Mouse (Mus musculus): Measurements from ENCODE around the gene Tspan2.

Gene Tspan2

DNA sequence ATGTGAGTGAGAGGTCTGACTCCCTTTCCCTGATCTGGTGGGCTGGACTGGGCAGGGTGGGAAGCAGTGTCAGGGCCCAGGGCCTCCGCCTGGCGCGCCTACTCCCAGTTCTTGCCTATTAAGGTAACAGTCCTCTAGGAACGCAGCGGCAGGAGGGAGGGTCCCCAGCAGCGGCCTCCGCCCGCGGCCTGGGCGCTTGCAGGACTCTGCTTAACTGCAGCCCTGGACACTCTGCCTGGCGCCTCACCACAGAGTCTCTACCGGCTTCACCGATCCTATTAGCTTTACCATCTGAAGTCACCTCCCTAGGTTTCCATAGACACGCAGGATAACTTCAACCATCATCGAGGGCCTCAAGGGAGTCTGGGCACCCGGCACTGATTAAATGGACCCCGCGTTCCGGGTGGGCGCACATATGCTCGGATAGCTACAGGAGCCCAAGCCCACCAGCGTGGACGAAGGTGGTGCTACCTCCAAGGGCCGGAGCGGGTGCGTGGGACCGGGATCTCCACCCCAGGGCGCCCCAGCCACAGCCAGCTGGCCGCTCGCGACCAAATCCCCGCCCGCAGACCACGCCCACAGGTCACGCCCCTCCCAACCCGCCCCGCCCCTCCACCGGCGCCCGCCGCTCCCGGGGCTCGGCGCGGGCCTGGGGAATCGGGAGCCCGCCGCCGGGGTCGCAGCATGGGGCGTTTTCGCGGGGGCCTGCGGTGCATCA, at the start of gene Tspan2:
Gene Tspan2, plus strand, starts transcription at position 217 of the 718 bp plus-strand sequence.
- DNase-seq (ENCODE audit: low read depth): peak; percentile 54

DNA sequence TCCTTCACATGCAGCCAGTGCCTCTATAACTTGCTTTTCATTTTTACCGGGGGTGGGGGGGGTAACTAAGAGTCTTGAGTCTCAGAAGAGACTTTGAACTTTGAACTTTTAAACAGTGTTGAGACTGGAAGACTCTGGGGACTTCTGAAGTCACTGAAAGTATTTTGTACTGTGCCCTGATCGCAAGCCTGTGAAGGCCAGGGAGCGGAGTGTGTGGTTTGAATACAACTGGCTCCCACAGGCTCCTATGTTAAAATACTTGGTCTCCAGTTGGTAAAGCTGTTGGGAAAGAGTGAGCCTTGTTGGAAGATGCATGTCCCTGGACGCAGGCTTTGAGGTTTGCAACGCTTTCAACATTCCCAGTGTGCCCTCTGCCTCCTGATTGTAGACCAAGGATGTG, 47.5 kb upstream of the Tspan2 start:
- no peak for DNase-seq (ENCODE audit: low read depth)

DNA sequence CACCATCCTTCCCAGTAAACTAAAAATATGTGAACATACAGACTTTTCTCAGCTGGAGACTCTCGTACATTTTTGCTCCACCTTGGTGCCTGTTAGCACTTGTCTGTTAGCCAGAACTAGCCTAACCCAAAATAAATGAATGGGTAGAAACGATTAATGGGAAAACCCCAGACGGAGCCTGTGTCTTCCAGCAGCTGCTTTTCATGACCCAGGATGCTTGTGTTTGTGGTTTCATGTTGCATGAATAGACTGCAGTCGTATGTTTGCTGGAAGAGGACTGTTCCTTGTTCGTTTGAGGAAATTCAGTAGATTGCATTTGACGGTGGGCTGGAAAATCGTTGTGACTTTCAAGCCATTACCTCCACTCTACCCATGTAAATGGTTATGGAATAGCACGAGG, 46.5 kb upstream of the Tspan2 start:
- DNase-seq (ENCODE audit: low read depth): no peak

DNA sequence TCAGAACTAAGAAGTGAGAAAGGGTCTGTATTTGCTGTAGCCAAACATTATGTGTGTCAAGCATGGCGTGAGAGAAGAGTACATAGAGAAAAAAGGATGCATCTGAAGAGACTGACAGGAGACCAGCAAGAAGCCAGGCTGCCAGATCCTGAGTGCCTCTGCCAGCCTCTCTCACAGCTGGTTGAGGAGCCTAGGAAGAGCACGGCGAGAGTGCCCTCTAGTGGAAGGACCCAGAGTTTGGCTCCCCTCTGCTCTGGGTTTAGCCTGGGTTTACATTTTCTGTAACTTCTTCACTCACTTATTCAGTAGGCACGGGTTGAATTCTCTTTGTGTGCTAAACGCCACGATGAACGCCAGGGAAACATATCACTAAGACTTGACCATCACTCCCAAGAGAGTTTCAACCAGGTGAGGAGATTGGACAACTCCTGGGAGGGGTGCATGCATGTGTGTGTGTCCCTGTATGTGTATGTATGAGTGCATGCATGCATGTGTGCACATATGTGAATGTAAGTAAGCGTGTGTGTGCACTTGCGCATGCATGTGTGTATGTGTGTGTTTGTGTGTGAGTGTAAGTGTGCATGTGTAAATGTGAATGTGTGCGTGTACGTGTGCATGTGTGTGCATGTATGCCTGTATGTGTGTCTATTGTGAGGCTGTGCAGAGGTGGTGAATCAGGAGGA, 42.4 kb upstream of the Tspan2 start:
- peak; percentile 53 for DNase-seq (ENCODE audit: low read depth)

DNA sequence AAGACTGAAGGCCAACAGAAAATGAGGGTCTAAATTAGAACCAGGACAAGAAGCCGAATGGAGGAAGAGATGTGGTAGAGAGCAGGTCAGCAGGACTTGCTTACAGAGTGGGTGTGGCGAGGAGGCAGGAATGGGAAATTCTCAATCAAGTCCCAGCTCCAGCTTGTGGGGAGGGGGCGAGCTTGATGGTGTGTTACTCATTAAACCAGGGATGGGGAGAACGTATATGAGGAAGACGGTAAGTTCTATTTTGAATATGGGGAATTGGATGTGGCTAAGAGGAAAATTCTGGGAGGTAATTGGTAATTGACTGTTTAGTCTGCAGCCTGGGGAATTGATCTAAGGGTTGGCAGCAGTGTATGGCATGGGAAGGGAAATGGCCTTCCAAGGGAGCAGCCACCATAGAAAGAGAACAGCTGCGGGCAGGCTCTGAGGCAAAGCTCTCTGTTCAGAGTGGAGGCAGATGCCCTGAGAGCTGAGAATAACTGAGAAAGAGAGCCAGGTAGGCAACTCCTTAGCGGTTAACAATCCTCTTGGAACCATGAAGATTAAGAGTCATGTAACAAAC, 41.5 kb upstream of the Tspan2 start:
- DNase-seq (ENCODE audit: low read depth): no peak

DNA sequence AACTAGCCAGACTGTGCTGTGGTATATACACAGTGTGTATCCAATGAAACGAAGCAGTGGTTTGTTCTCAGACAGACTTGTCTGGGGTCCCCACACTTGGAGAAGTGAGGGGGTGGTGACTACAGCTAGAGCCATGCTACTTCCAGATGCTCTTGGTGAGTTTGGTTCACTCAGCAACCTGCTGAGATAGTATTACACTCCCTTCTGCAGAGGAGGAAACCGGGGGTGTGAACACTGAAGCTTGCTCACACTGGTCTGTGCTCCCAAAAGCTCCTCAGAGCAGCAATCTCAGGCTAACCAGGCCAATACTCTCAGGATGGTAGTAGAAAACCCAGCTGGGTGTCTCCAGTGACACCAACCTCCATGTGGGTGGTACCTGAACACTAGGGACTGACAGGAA, 36.2 kb upstream of the Tspan2 start:
- no peak for DNase-seq (ENCODE audit: low read depth)

DNA sequence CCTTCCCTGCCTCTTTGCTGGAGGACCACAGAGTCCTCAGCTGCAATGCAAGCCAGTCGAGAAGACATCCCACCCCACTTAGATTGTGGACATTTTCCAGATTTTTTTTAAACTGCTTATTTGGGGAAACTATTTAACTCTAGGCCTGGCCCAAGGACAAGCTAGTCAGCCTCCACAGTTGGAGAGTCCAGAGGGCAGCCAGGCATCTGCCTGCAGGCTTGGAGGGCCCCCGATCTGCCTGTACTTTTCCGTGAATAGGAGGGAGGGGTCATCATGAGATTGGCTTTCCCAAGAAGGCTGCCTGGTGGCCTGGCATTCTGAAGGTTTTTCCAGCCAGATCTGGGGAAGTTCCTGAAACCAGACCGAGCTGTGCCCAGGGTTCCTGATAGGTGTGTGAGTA, 33.0 kb upstream of the Tspan2 start:
- no peak for DNase-seq (ENCODE audit: low read depth)

DNA sequence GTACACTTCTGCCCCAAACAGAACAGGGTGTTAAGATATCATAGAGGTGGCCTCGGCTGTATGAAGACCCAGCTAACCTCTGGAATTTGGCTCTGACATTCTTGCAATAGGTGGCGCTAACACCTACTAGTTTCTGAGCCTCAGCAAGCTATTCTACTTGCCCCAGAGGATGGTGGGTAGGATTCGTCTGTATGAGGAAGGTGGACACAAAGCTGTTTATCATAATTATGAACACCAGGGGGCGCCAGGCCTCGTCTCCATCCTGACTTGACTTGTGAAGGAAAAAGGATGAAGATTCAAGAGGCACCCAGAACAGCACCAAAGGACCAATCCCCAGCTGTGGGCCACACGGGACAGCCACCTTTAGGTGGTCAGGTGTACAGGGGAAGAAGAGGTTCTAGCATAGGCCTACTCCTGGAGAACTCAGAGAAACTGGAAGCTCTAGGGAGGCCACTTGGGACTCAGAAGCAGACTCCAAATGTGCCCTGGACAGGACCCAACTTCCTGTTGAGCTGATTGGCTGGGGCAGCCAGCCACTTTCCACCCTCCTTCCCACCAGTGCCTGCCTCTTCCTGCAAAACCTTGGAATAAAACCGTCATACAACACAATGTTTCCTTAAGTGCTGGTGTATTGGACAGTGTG, 32.3 kb upstream of the Tspan2 start:
- peak; percentile 88 for DNase-seq (ENCODE audit: low read depth)

DNA sequence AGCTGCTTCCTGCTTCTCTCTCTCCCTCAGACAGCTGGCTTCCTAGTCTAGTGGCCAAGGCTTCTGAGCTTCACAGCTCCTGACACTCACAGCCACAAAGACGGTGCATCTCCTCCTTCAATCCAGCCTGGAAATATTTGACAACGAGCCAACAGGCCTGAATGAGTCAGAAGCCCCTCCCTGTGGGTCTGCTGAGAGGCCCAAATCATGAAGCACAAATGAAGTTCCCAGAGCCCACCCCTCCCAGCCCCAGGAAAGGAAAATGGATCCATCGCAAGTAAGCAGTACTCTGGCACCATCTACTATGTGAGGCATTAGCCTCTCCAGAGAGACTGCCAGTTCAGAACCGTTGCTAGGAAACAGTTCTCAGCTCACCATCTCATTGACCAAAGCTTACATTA, 30.3 kb upstream of the Tspan2 start:
- DNase-seq (ENCODE audit: low read depth): no peak

DNA sequence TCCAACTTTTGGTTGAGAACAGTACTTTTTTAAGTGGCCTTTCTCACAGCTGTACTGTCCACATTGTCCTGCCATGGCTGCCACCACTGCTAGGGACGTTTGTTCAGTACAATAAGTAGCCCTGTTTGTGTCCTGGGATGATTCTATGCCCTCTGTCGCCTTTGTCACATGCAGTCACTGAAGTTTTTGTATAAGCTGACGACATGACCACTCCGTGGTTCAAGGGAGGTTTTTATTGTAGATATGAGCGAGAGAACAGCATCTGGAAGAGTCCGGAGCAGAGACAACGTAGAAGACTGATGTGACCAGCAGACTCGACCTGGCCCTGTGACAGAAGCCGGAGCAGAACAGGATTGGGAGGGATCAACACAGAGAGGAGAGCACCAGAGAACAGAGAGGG, 25.7 kb upstream of the Tspan2 start:
- DNase-seq (ENCODE audit: low read depth): no peak

DNA sequence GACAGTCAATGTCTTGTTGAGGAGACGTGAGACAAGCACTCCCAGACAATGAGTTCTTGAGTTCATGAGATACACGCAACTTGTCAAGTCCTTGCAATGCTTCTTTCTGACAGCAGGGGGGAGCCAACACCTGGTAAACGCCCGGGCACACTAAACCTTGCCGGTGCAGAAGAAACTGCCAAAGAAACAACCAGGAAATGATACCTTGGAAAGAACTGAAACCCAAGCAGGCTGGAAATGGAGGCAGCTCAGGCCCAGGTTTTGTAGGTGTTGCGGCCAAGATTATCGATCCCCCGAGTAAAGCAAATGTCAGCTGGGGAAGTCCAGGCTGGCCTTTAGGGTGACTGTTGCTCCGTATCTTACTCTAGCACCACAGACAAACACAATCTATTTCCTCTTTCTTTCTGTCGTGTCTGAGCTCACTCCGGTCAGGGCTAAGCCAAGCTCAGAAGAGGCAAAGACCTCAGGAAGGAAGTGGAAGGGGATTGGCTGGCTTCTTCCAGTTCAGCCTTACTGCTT, 19.2 kb upstream of the Tspan2 start:
- DNase-seq (ENCODE audit: low read depth): peak; percentile 93

DNA sequence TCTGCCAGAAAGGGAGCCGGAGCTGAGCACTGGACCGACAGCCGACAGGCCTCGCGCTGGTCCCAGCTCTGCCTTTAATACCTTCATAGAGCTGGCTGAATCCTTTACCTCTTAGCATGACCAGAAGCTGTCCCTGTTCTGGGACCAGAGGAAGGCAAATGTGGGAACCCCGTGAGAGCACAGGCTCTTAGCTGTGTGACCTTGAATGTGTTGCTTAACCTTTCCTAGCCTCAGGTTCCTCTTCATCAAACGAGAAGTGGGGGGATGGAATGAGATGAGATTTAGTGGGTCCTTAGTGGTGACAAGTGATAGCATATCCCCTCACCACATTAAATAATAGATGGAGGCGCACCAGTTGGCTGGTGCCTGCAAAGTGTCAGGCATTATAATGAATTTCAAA, 18.5 kb upstream of the Tspan2 start:
- no peak for DNase-seq (ENCODE audit: low read depth)

DNA sequence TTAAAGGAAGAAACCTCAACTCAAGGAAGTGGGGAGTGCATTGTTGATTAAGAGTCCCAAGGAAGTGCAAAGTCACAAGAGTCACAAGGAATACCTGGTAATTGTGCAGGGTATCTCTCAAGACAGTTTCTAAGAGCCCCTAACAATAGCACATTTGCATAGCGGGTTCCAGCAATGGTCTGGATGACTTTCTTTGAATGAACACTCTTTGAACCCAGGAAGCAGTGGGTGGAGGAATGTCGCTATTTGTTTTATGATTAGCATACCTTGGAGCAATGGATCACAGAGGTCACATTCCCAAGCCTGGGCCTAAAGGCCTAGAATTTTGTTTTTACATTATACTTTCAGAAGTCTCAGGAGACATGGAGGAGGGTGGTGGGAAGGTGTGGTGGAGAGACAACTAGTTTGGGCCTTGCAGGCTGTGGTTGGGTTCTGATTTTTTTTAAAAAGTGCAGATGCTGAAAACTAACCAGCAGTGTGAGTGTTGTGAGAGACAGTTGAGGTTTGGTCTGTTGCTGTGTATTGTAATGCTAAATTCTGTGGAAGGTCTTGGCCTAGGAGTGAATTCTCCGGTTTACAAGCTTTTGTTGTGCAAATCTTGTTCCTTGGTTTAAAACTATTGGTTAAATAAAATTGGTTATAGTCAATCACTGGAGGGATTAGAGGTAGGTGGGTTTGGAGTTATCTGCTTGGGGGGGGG, 16.6 kb upstream of the Tspan2 start:
- DNase-seq (ENCODE audit: low read depth): no peak

DNA sequence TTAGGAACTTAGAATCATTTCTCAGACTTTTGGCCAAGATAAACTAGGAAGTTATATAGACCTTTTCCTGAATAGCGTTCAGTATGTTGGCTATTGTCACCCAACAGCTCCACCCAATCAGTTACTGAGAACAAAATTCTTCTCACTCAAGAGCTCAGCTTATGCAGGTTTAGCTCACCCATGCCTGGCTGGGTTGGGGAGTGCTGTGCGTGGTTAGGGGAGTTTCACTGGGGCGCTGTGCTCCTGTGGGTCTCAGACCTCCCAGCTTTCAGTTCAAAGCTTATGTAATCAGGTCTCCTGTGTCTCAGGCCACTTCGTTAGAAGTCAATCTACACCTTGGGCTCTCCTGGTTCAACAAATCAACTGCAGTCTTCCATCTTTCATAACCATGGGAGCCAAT, 11.2 kb upstream of the Tspan2 start:
- DNase-seq (ENCODE audit: low read depth): peak; percentile 17

DNA sequence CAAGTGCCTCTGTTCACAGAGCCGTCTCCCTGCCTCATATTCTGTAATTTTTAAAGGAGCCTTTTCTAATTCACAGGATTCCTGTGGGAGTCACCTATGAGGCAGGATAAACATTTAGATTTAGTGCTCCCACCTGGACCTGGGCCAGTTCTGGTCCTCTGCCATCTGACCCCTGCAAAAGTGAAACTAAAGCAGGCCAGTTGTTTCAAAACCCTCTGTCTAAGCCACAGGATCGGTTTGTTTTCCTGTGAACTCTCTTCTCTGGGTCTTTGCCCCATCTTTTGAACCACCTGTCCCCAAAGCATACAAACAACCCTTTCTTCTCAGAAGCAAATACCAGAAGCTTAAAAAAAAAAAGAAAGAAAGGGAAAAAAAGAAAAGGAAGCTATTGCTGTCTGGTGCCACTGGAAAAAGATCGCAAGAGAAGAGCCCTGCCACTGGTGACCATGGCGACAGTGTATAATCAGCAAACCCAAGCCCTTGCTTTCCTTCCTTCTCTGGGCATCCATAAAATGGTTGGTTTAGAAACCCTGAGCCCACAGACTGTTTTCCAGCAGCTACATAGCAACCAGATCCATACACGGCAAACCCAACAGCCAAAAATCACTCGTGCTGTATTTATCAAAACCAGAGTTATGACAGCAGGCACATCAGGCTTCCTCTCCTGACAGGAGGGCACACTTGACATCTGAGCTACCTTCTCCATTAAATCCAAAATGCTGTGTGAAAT, 10.3 kb upstream of the Tspan2 start:
- DNase-seq (ENCODE audit: low read depth): peak; percentile 59

DNA sequence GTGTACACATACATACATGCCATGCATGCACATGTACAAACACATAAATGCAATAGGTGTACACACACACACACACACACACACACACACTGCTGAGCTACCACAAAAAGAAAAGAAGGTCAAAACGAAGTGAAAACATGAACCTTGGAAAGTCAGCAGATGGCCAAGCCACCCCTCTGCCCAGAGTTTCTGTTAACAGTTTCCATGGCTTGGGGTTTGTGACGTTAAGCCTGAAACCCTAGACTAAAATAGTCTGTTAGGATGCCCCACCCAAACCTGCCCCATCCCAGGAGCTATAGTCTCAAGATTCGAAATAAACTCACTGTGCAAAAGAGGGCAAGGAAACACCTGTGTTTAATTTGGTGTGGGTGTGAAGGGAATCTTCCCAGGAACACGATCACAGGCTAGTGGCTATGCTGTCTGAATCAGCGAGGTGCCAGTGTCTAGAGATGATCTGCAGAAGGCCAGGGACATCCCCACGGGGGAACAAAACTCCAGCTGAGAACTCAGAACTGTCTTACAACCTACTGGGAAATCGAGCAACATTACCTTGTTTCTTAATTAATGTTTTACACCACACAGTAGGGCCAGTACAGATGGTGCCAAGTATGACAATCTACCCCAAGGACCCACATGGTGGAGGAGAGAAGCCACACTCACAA, 9.4 kb upstream of the Tspan2 start:
- DNase-seq (ENCODE audit: low read depth): peak; percentile 15

DNA sequence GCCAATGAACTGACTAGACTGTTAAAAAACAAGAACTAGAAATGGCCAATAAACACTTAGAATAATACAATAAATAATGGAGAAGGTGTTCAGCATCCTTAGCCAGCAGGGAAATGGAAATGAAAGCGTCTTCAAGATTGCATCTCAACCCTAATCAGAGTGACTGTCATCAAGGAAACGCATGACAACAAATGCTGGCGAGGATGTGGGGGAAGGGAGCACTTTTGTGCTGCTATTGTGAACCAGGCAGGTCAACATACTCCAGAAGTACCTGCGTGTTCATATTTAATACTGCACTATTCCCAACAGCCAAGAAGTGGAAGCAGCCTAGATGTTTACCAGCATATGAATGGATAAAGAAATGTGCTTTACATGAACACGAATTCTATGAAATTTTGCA, 4.9 kb upstream of the Tspan2 start:
- DNase-seq (ENCODE audit: low read depth): peak; percentile 28

DNA sequence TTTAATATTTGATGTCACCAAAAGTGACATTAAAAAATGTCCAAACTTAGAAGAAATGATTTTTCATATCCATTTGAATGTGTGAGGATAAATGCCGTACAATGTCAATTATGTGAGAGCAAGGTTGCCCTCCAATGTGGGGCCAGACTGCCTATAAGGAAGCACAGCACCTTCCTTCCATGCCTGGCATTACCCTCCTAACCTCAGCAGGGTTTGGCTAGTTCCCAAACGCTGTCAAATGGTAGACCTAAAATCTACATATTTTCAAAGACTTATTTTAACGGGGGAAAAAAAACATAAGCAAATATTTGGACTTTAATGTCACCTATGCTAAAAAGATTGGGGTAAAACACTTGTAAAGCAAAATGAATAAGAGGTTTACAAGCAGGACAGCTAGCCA, 3.2 kb upstream of the Tspan2 start:
- DNase-seq (ENCODE audit: low read depth): no peak

DNA sequence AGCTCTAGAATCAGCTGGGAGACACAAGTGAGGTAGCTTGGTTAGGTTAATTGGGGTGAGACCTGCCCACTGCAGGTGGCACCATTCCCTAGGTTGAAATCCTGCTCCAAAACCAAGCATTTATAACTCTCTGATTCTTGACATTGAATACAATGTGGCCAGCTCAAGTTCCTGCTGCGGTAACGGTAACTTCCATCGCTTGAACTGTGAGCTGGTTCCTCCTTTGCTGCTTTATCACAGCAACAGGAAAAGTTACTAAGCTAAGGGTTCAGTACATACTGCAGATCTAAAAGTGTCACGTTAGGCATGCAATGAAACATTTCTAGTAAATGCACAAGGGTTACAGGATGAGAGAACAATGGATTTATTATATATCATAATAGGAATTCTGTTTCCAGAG, 1.7 kb upstream of the Tspan2 start:
- peak; percentile 32 for DNase-seq (ENCODE audit: low read depth)

DNA sequence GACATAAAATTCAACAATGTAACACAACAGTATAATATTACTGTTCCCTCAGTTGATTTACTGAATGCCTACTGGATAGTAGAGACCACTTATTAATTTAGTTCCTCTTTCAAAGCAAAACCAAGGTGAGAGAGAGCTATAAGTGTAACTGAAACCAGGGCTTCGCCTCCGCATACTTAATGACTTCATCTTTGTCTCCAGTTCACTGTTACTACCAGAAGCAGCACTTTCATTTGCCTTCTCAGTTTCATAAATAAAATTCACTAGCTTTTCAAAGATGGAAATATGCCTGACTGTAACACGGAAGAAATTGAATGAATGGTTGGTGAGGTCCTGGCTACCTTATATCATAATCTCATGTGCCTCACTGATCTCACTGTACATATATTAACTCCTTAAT, 1.3 kb upstream of the Tspan2 start:
- no peak for DNase-seq (ENCODE audit: low read depth)

DNA sequence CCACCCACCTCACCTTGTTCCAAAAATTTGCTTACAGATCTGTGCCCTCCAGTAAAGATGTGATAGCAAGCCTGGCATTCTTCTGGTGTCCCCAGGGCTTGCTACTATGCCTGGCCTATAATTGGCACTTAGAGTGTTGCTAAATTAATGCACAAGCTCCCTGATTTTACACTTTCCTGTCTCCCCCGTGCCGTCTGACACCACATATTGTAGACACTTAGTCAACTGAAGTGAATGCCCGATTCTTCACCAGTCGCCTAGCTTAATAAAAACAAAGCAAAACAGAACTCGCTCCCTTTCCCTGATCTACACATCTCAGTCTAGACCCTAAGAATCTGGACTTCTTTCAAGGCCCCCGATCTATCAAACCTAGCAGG, 405 bp upstream of the Tspan2 start:
- no peak for DNase-seq (ENCODE audit: low read depth)
